Mouse (Mus musculus) liver, postnatal 0 days (tissue): Measurements from ENCODE around the gene Jkamp. TPM values are rescaled to one million over a fixed set of nuclear protein-coding genes. Genes with fewer than 3 reads are reported as not detected.

ENCODE experiments used
- ATAC-seq: fragments of 200-750 bp; cut with Nextera tagmentation; 2 replicates; pipeline ENCODE4 v1.8.0; 2017; ENCODE audit warnings: mild to moderate bottlenecking, moderate library complexity
- DNase-seq: peaks from one replicate; pipeline ENCODE4 v3.0.0-alpha.2; 2016
- H3K27ac ChIP-seq: fragments of 300-500 bp; sonication (generic); 2 replicates; pipeline ENCODE4 v1.5.1; 2014; ENCODE audit warnings: antibody characterized with exemption, moderate library complexity, mild to moderate bottlenecking, low read depth
- H3K27me3 ChIP-seq: fragments of 300-500 bp; sonication (generic); 2 replicates; pipeline ENCODE4 v1.6.1; 2014; ENCODE audit warnings: low read length, control low read depth, mixed read lengths; ENCODE audit not compliant: insufficient read depth
- H3K36me3 ChIP-seq: fragments of 300-500 bp; sonication (generic); replicated peaks from 2 replicates; pipeline ENCODE4 v1.6.1; 2014; ENCODE audit warnings: mild to moderate bottlenecking, control low read depth, low read length, moderate library complexity, mixed read lengths; ENCODE audit not compliant: insufficient read depth
- H3K4me1 ChIP-seq: fragments of 300-500 bp; sonication (generic); 2 replicates; pipeline ENCODE4 v1.6.1; 2014; ENCODE audit warnings: antibody characterized with exemption, mild to moderate bottlenecking, control low read depth; ENCODE audit not compliant: insufficient read depth
- H3K4me2 ChIP-seq: fragments of 300-500 bp; sonication (generic); 2 replicates; pipeline ENCODE4 v1.6.1; 2014; ENCODE audit warnings: low read depth, mild to moderate bottlenecking, low read length, moderate library complexity, mixed read lengths
- H3K4me3 ChIP-seq: fragments of 300-500 bp; sonication (generic); 2 replicates; pipeline ENCODE4 v1.5.1; 2014; ENCODE audit warnings: low read depth, low read length
- H3K9ac ChIP-seq: fragments of 300-500 bp; sonication (generic); replicated peaks from 2 replicates; pipeline ENCODE4 v1.6.1; 2014; ENCODE audit warnings: mild to moderate bottlenecking, moderate library complexity
- H3K9me3 ChIP-seq: fragments of 300-500 bp; sonication (generic); 2 replicates; pipeline ENCODE4 v1.6.1; 2016; ENCODE audit warnings: mild to moderate bottlenecking, control low read depth, low read length, mixed read lengths
- CTCF ChIP-seq: sonication (generic); IDR thresholded peaks from 2 replicates; pipeline ENCODE4 v1.5.1; 2016; ENCODE audit warnings: antibody characterized with exemption, low read depth
- EP300 ChIP-seq: IDR thresholded peaks from 2 replicates; pipeline ENCODE4 v1.6.1; 2016; ENCODE audit warnings: antibody characterized with exemption, low read depth, mild to moderate bottlenecking
- WGBS: fragments of 180-500 bp; shearing (Covaris S2); extraction: QIAGEN DNeasy Blood & Tissue Kit; methylation state at CpG from one replicate; pipeline ENCODE4 v1.1.7; 2014; ENCODE audit not compliant: insufficient replicate concordance; 5-methylcytosine and 5-hydroxymethylcytosine counted together
- polyA plus RNA-seq: library from polyadenylated mRNA; unstranded; fragments of >200 nt; fragmentation: Nextera tagmentation; extraction: Ambion mirVana; gene quantifications from 2 replicates; pipeline ENCODE4 v1.2.1, GENCODE M21; 2015

The Jkamp gene
- polyA plus RNA-seq, 1 experiment from 2014 or later: 28.6 TPM

DNA sequence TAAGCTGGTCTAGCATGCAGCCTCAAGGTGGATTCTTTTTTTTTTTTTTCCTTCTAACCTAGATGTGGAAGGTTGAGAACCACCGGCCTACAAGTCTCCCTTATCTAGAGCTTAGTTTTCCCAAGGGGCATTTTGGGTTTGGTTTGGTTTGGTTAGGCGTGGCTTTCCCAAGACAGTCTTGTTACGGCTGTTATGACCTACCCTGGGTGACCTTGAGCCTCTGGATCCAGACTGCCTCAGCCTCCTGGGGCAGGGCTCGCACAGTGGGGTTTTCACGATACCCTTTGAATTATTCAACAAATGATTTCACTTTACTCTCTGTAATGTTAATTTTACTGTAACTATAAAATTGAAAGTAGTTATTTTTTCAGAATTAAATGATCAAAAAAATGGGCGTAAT is 17.4 kb downstream of the Jkamp start:
- Histone ChIP-seq H3K36me3 (peaks cover 11% of the 10 kb centered on the region), H3K4me1 (no peaks in the 10 kb centered on the region), H3K27me3 (no peaks in the 10 kb centered on the region), H3K4me3 (no peak overlapping the region), H3K27ac (no peak overlapping the region), H3K9me3 (no peaks in the 10 kb centered on the region), H3K9ac (no peak overlapping the region), H3K4me2 (no peak overlapping the region)
- no peak for ATAC-seq
- 72% methylated on average over 6 of the region's 6 CpGs for WGBS
- no peak for DNase-seq
- TF ChIP-seq CTCF (no peak), EP300 (no peak)

DNA sequence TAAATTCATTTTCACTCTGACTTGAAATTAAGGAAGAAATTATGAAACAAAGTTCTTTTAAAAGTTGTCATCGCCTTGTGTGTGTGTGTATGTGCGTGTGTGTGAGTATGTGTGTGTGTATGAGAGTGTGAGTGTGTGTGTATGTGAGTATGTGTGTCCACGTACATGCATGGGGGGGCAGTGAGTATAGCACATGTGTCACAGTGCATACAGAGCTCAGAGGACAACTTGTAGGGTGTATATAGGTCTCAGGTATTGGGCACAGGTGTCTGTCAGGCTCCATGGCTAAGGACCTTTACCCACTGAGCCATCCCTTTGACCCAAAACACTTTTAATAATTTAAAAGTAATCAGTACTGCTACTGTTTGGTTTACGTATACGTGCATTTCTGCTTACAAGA is 18.6 kb downstream of the Jkamp start:
- H3K9ac ChIP-seq: no peak overlapping the region
- no peak for ATAC-seq
- H3K9me3 ChIP-seq: no peaks in the 10 kb centered on the region
- H3K4me3 ChIP-seq: no peak overlapping the region
- no peak for DNase-seq
- no peaks in the 10 kb centered on the region for H3K27me3 ChIP-seq
- no peak overlapping the region for H3K4me2 ChIP-seq
- H3K4me1 ChIP-seq: no peaks in the 10 kb centered on the region
- no peak for TF ChIP-seq EP300
- TF ChIP-seq CTCF: no peak
- no peak overlapping the region for H3K27ac ChIP-seq
- H3K36me3 ChIP-seq: 0 out of 2 replicates have a peak, but pooled peaks cover 6% of the 10 kb centered on the region
- WGBS: 77% methylated on average over 5 of the region's 5 CpGs

DNA sequence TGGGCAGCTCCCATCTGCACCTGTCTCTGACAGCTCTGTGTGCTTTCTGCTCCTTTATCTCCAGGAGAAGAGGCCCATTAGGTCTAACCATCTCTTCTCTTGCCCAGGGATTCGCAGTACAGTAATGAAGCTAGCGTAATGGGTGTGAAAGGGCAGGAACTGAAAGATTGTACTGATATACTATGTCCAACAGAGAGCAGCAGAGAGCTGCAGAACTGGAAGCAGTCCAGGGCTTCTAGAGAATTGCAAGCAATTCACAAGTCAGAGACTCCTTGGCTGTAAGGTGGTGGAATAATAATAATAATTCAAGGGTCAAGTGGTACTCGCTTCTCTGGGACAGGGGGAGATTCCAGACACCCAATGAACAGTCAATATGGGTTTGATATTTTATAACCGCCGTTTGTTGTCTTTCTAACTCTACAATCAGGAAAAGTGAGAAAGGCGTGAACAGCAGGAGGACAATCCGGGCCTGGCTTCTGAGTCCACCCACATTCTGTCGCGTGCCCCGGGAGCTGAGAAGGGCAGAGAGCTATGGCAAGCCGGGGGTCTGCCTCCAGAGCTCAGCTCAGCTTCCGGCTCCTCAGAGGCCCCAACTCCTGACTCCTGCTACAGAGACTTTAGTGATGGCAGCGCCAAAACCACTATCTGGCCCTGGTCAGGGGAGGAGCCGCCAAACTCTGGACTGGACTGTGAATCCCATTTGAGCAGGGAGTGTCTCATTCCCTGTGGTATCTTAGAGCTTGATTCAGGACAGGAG is 19.3 kb downstream of the Jkamp start:
- no peaks in the 10 kb centered on the region for H3K27me3 ChIP-seq
- no peak overlapping the region for H3K4me3 ChIP-seq
- TF ChIP-seq CTCF (peak; percentile 81), EP300 (no peak)
- 32% methylated on average over 14 of the region's 14 CpGs for WGBS
- H3K4me1 ChIP-seq: no peaks in the 10 kb centered on the region
- H3K27ac ChIP-seq: no peak overlapping the region
- H3K9ac ChIP-seq: no peak overlapping the region
- peak; percentile 29; the same call in 1 of the 2 replicates for ATAC-seq
- no peaks in the 10 kb centered on the region for H3K9me3 ChIP-seq
- DNase-seq: peak; percentile 45
- H3K36me3 ChIP-seq: 0 out of 2 replicates have a peak, but pooled peaks cover 6% of the 10 kb centered on the region
- no peak overlapping the region for H3K4me2 ChIP-seq

DNA sequence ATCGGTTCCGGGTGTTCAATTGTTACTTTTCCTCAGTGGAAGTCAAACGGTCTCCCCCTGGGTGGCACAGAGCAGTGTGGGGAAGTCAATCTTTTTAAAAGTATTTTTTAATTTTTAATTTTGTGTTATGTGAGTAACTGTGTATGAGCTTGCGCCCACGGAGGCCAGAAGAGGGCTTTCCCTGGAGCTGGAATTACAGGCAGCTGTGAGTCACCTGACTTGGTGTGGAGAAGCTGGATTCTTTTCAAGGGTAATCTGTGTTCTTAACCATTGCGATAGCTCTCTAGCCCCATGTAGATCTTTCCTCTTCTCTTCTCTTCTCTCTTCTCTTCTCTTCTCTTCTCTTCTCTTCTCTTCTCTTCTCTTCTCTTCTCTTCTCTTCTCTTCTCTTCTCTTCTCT is 29.7 kb downstream of the Jkamp start:
- H3K27ac ChIP-seq: no peak overlapping the region
- ATAC-seq (no peak), DNase-seq (no peak)
- no peaks in the 10 kb centered on the region for H3K36me3 ChIP-seq
- no peak overlapping the region for H3K4me2 ChIP-seq
- H3K27me3 ChIP-seq: no peaks in the 10 kb centered on the region
- H3K9me3 ChIP-seq: no peaks in the 10 kb centered on the region
- TF ChIP-seq EP300 (no peak), CTCF (no peak)
- 71% methylated on average over 6 of the region's 6 CpGs for WGBS
- H3K9ac ChIP-seq: no peak overlapping the region
- H3K4me1 ChIP-seq: no peaks in the 10 kb centered on the region
- H3K4me3 ChIP-seq: no peak overlapping the region

DNA sequence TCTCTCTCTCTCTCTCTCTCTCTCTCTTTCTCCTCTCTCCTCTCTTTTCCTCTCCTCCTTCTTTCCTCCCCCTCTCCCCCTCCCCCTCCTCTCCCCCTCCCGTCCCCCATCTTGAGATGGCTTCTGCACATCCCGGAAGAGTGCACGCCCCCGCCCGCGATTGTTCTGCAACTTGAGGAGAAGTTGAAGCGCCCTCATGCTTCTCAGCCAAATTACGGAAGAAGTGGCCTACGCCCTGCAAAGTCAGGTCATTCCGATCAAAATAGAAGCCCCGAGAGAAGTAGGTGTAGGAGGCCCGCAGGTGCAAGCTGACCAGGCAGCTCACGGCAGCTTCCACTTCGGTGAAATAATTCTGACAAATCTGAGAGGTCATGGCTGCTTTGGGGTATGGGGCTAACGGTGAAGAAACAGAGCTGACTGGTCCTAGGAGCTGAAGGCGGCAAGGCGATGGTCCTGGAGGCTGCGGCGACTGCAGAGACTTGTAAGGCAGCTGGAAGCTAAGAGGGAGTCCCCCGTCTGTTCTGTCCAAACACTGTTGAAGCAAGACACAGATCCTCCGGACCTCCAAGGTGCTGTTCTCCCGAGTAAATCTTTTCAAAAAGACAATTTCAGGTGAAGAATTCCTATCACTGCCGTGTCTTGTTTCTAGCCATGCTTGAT is 30.4 kb downstream of the Jkamp start:
- no peak for ATAC-seq
- 67% methylated on average over 22 of the region's 23 CpGs for WGBS
- no peak overlapping the region for H3K27ac ChIP-seq

DNA sequence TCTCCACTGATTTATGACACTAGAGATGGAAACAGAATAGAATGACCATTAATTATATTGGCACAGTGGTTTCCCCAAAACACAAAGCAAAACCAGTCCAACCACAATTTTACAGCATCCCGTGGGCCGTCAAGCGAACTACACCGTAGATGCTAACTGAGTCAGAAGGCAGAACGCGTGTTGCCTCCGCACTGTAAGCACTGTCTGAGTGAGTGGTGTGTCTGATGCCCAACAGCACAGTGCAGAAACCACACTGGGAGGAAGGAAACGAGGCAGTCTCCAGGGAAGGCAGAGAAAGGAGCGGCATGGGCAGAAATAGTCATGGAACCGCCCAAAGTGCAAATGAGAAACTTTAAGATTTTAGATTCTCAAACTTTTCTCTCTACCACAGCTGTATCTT is 43.8 kb downstream of the Jkamp start:
- ATAC-seq (no peak), DNase-seq (no peak)
- H3K27me3 ChIP-seq: no peaks in the 10 kb centered on the region
- H3K4me3 ChIP-seq: no peak overlapping the region
- no peak overlapping the region for H3K27ac ChIP-seq
- no peak for TF ChIP-seq EP300
- TF ChIP-seq CTCF: no peak
- H3K4me1 ChIP-seq: no peaks in the 10 kb centered on the region
- no peaks in the 10 kb centered on the region for H3K36me3 ChIP-seq
- WGBS: 73% methylated on average over 10 of the region's 10 CpGs
- H3K9me3 ChIP-seq: no peaks in the 10 kb centered on the region
- H3K4me2 ChIP-seq: no peak overlapping the region
- H3K9ac ChIP-seq: no peak overlapping the region

More for the DNA sequence above, 30.4 kb downstream of the Jkamp start:
- Histone ChIP-seq H3K9me3 (no peaks in the 10 kb centered on the region), H3K4me1 (no peaks in the 10 kb centered on the region), H3K36me3 (no peaks in the 10 kb centered on the region), H3K4me2 (no peak overlapping the region), H3K4me3 (no peak overlapping the region), H3K9ac (no peak overlapping the region), H3K27me3 (no peaks in the 10 kb centered on the region)
- TF ChIP-seq CTCF (no peak), EP300 (no peak)
- no peak for DNase-seq
